Mouse (Mus musculus) kidney, postnatal 0 days (tissue): Measurements from ENCODE around the gene Traf3ip3. TPM values are rescaled to one million over a fixed set of nuclear protein-coding genes. Genes with fewer than 3 reads are reported as not detected.
A peak's percentile ranks its signal among the peaks of the same experiment; 100 is the strongest.

Experiments used
- ATAC-seq: fragments of 200-750 bp; cut with Nextera tagmentation; replicated peaks from 2 replicates; pipeline ENCODE4 v1.8.0; 2017; ENCODE audit warnings: low read depth, moderate number of reproducible peaks, moderate TSS enrichment, moderate library complexity; ENCODE audit not compliant: low FRiP score
- DNase-seq: peaks from one replicate; pipeline ENCODE4 v3.0.0-alpha.2; 2016; ENCODE audit warnings: low spot score
- H3K27ac ChIP-seq: fragments of 300-500 bp; sonication (generic); 2 replicates; pipeline ENCODE4 v1.5.1; 2014; ENCODE audit warnings: mild to moderate bottlenecking
- H3K27me3 ChIP-seq: fragments of 300-500 bp; sonication (generic); 2 replicates; pipeline ENCODE4 v1.6.1; 2014; ENCODE audit warnings: low read length, mixed read lengths; ENCODE audit not compliant: insufficient read depth
- H3K36me3 ChIP-seq: fragments of 300-500 bp; sonication (generic); 2 replicates; pipeline ENCODE4 v1.6.1; 2014; ENCODE audit warnings: low read length, mixed read lengths; ENCODE audit not compliant: insufficient read depth
- H3K4me1 ChIP-seq: fragments of 300-500 bp; sonication (generic); replicated peaks from 2 replicates; pipeline ENCODE4 v1.6.1; 2014; ENCODE audit warnings: antibody characterized with exemption, low read length, mixed read lengths; ENCODE audit not compliant: insufficient read depth
- H3K4me2 ChIP-seq: fragments of 300-500 bp; sonication (generic); 2 replicates; pipeline ENCODE4 v1.6.1; 2014; ENCODE audit warnings: mild to moderate bottlenecking, low read length, moderate library complexity, mixed read lengths
- H3K4me3 ChIP-seq: fragments of 300-500 bp; sonication (generic); replicated peaks from 2 replicates; pipeline ENCODE4 v1.5.1; 2014; ENCODE audit warnings: low read depth, low read length
- H3K9ac ChIP-seq: fragments of 300-500 bp; sonication (generic); 2 replicates; pipeline ENCODE4 v1.6.1; 2014; ENCODE audit warnings: low read depth, low read length
- H3K9me3 ChIP-seq: fragments of 300-500 bp; sonication (generic); replicated peaks from 2 replicates; pipeline ENCODE4 v1.6.1; 2016; ENCODE audit warnings: low read length, inconsistent platforms, mixed read lengths
- CTCF ChIP-seq: IDR thresholded peaks from 2 replicates; pipeline ENCODE4 v1.5.1; 2016; ENCODE audit warnings: antibody characterized with exemption, low read depth, mild to moderate bottlenecking, moderate library complexity
- WGBS: fragments of 180-500 bp; shearing (Covaris S2); extraction: QIAGEN DNeasy Blood & Tissue Kit; methylation state at CpG from one replicate; pipeline ENCODE4 v1.1.7; 2014; 5-methylcytosine and 5-hydroxymethylcytosine counted together
- polyA plus RNA-seq: library from polyadenylated mRNA; unstranded; fragments of >200 nt; fragmentation: Nextera tagmentation; extraction: Ambion mirVana; gene quantifications from 2 replicates; pipeline ENCODE4 v1.2.1, GENCODE M21; 2015

Gene Traf3ip3
- polyA plus RNA-seq, 1 experiment from 2014 or later: 1.4 TPM

- peak overlapping the region; percentile 60 for H3K4me2 ChIP-seq
- H3K27ac ChIP-seq: peak overlapping the region; percentile 82
- no peak for DNase-seq
- peak; percentile 55 for ATAC-seq
- H3K4me1 ChIP-seq: peaks cover 6% of the 10 kb centered on the region; the same call in 1 of the 2 replicates
- TF ChIP-seq CTCF: no peak
- H3K27me3 ChIP-seq: no peaks in the 10 kb centered on the region
- peak overlapping the region; percentile 82 for H3K4me3 ChIP-seq
- H3K36me3 ChIP-seq: no peaks in the 10 kb centered on the region
- H3K9me3 ChIP-seq: no peaks in the 10 kb centered on the region
- H3K9ac ChIP-seq: peak overlapping the region; percentile 59
- WGBS: 16% methylated on average over 9 of the region's 9 CpGs
These were observed 27.7 kb downstream of the Traf3ip3 start for GRCm38 (mm10) chr1:193173810-193174129.

- Histone ChIP-seq H3K9me3 (no peaks in the 10 kb centered on the region), H3K4me1 (peaks cover 6% of the 10 kb centered on the region; the same call in 1 of the 2 replicates), H3K27me3 (no peaks in the 10 kb centered on the region), H3K36me3 (no peaks in the 10 kb centered on the region), H3K27ac (peak overlapping the region; percentile 82), H3K4me3 (peak overlapping the region; percentile 82), H3K4me2 (peak overlapping the region; percentile 60), H3K9ac (peak overlapping the region; percentile 59)
- ATAC-seq (peak; percentile 97), DNase-seq (peak; percentile 99)
- WGBS: under 1% methylated on average over 48 of the region's 48 CpGs
- TF ChIP-seq CTCF: peak; percentile 9; the same call in 1 of the 2 replicates
These were observed 28.3 kb downstream of the Traf3ip3 start for GRCm38 (mm10) chr1:193172991-193173809.

DNA sequence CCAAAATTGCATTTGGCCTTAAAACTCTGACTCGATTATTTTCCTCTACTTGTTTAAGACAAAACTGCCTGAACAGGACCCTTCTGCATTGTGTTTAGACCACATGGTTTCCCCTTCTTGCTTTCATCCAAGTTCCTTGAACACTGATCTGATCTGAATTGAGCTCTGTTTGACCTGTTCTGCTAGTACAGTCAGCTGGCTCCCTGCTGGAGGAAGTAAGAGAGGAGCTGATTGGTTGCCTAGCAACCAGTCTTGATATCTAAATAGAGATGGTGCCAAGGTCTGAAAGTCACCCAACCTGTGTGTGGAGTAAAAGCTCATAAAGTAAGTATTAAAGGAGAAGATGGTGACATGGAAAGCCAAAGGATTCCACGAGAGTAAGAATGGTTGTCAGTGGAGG is 31.6 kb downstream of the Traf3ip3 start:
- H3K27me3 ChIP-seq: no peaks in the 10 kb centered on the region
- no peaks in the 10 kb centered on the region for H3K9me3 ChIP-seq
- H3K4me3 ChIP-seq: no peak overlapping the region
- no peak overlapping the region for H3K27ac ChIP-seq
- DNase-seq (no peak), ATAC-seq (no peak)
- no peak overlapping the region for H3K9ac ChIP-seq
- no peak for TF ChIP-seq CTCF
- 70% methylated on average over 2 of the region's 2 CpGs for WGBS
- peaks cover 11% of the 10 kb centered on the region; the same call in 1 of the 2 replicates for H3K36me3 ChIP-seq
- H3K4me2 ChIP-seq: no peak overlapping the region
- H3K4me1 ChIP-seq: peaks cover 6% of the 10 kb centered on the region; the same call in 1 of the 2 replicates

DNA sequence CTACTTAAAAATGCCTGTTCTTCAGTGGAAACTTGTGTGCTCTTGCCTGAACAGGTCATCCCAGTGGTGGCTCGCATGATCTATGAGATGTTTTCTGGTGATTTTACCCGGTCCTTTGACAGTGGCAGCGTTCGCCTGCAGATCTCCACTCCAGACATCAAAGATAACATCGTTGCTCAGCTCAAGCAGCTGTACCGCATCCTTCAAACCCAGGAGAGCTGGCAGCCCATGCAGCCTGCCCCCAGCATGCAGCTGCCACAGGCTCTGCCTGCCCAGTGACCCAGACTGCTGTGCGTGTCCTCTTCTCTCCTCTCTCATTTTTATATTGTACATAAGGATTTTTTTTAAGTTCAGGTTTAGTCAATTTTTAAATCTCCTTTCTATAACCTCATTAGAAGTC is 32.3 kb downstream of the Traf3ip3 start:
- no peak for TF ChIP-seq CTCF
- Histone ChIP-seq H3K27me3 (no peaks in the 10 kb centered on the region), H3K9me3 (no peaks in the 10 kb centered on the region), H3K4me1 (peaks cover 5% of the 10 kb centered on the region; the same call in 1 of the 2 replicates), H3K4me3 (no peak overlapping the region), H3K27ac (no peak overlapping the region; the same call in 1 of the 2 replicates), H3K4me2 (no peak overlapping the region), H3K36me3 (peaks cover 11% of the 10 kb centered on the region; the same call in 1 of the 2 replicates), H3K9ac (no peak overlapping the region)
- 75% methylated on average over 7 of the region's 7 CpGs for WGBS
- ATAC-seq (no peak), DNase-seq (no peak)

DNA sequence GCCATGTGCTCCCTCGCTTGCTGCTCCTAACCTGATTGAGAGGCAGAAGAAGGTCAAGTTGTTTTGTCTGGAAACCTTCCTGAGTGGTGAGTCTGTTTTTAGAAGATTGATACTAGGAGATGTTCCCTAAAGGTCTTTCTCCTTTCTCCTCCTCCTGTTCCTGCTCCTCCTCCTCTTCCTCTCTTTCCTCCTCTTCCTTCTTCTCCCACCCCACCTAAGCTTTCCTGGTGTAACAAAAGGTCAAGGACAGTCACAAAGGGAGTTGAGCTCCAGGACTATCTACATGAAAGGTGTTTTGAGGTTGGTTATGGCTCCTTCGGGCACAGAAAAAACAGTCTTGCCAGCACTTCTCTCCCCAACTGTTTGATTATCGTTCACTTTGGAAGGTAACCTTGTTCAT is 33.8 kb downstream of the Traf3ip3 start, which contains the start of gene A130010J15Rik:
TSS of gene A130010J15Rik (plus strand) at position 301 of the 400 bp plus-strand sequence.
- TF ChIP-seq CTCF: no peak
- Histone ChIP-seq H3K4me3 (no peak within 1 kb of the TSS), H3K9me3 (no peaks in the 10 kb centered on the region), H3K4me1 (peaks cover 2% of the 10 kb centered on the region; the same call in 1 of the 2 replicates), H3K27ac (no peak within 1 kb of the TSS; the same call in 1 of the 2 replicates), H3K9ac (no peak within 1 kb of the TSS), H3K36me3 (peaks cover 11% of the 10 kb centered on the region; the same call in 1 of the 2 replicates), H3K4me2 (no peak within 1 kb of the TSS), H3K27me3 (no peaks in the 10 kb centered on the region)
- ATAC-seq (no peak), DNase-seq (no peak)
- WGBS: 94% methylated on average over 3 of the region's 3 CpGs

DNA sequence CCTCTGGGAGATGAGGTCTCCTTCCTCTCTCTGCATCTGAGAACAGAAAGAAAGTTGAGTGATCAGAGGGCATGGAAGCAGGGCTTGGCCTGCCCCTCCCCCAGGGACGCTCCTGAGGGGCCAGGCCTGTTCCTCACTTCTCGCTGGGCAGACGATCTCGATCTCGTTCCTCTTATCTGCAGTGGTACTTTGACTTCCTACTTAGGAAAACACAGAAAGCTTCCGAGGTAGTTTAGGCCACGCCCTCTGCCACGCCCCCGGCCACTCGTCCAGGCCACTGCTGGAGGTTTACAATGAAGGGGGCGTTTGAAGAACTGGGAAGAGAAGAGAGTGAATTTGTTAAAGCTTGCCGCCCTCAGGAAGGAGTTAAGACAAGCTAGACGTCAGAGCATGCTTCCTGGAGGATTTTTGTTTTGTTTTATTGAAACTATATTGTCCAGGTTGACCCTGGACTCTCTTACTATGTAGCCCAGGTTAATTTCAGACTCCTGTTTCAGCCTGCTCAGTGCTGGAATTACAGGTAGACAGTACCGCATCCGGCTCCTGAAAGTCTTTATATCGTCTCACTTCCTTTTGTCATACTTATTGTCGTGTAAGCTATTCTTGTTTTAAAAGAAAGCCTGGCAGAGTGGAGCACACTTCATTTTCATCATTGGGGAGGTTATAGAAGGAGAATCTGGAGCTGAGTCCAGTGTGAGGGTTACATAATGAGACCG is 41.0 kb downstream of the Traf3ip3 start:
- H3K27me3 ChIP-seq: no peaks in the 10 kb centered on the region
- 15% methylated on average over 18 of the region's 18 CpGs for WGBS
- no peak for TF ChIP-seq CTCF
- 0 out of 2 replicates have a peak overlapping the region, but pooled peaks have one; percentile 13 for H3K4me3 ChIP-seq
- ATAC-seq: no peak; the same call in 1 of the 2 replicates
- peak overlapping the region; percentile 54 for H3K4me2 ChIP-seq
- no peak overlapping the region; the same call in 1 of the 2 replicates for H3K27ac ChIP-seq
- H3K4me1 ChIP-seq: peaks cover 5% of the 10 kb centered on the region
- peak; percentile 75 for DNase-seq
- H3K9ac ChIP-seq: 0 out of 2 replicates have a peak overlapping the region, but pooled peaks have one; percentile 37
- H3K36me3 ChIP-seq: no peaks in the 10 kb centered on the region
- H3K9me3 ChIP-seq: no peaks in the 10 kb centered on the region
